Mouse (Mus musculus): ENCODE measurements at regions not wholly inside any gene's neighbourhood (a gene's known extent, or its start where the extent isn't known, plus 50 kb on each side); places are given as distances from the start of the nearest gene placed in this dataset.

DNA sequence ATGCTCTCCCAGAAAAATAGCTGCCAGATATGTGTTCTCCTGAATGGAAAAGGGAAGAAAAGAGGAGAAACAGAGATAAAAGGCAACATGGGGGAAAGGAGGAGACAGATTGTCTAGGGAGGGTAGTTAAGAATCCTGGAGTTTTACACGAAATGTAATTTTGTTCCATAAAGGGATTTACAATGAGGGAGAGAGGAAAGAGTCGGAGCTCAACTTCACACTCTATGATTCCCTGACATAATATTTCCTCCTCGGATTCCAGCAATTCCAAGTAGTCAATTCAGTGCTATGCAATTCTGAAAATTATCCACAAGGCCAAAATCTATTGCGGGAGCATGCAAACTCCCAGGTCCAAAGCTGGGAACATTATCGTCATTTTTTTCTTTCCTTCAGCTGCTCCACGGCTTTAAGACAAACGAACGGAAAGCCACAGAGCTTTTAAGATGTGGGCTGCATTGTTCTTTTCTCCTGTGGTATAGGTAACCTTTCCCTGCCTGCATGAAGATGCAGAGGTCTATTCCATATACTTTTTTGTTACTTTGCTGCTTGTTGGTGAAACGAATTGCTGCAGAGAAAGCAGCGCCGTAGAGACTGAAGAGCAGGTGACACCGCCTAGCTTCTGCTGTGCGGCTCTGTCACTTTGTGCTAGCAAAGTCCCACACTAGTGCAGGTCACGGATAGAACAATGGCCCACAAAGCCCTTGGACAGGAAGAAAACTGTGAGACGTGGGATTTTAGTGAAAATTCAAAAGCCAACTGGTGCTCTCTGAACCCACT is 251.7 kb upstream of the Slc7a11 start:
- DNase-seq (ENCODE audit: low spot score), result no peak
- Histone ChIP-seq H3K4me3 (ENCODE audit: low read length) (no peak overlapping the region), H3K4me1 (ENCODE audit: insufficient read depth, low read length) (no peaks in the 10 kb centered on the region), H3K27me3 (ENCODE audit: insufficient read depth, low read length) (no peaks in the 10 kb centered on the region), H3K9ac (replicated peaks; ENCODE audit: low read length) (no peak overlapping the region), H3K36me3 (ENCODE audit: insufficient read depth, low read length) (no peaks in the 10 kb centered on the region), H3K27ac (peak overlapping the region; percentile 67), H3K4me2 (ENCODE audit: low read depth, low read length) (peak overlapping the region; percentile 27; the same call in 1 of the 2 replicates), H3K9me3 (ENCODE audit: low read length) (no peaks in the 10 kb centered on the region)
- 48% methylated on average over 15 of the region's 15 CpGs for WGBS
- no peak for ATAC-seq
- TF ChIP-seq CTCF (IDR thresholded peaks at IDR 0.05; ENCODE audit: low read depth), result no peak

DNA sequence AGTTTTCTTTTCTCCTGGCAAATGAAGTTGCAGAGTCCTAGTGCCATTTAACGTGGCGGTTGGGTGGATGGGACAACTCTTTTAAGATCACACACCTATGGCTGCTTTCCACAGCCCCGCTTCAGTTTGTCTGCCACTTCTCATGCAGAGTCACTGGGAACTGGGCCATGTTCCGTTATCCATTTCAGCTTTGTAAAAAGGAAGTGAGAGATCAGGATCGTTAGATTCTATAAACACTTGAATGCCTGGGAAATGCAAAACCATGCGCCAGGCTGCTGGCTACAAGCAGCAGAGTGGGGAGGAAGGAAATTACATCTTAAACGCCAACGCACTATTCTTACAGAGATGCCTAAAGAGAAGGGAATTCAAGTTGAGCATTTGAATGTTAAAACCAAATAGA is 251.1 kb upstream of the Slc7a11 start:
- Histone ChIP-seq H3K4me2 (ENCODE audit: low read depth, low read length) (peak overlapping the region; percentile 27; the same call in 1 of the 2 replicates), H3K27ac (peak overlapping the region; percentile 67), H3K4me1 (ENCODE audit: insufficient read depth, low read length) (no peaks in the 10 kb centered on the region), H3K36me3 (ENCODE audit: insufficient read depth, low read length) (no peaks in the 10 kb centered on the region), H3K9me3 (ENCODE audit: low read length) (no peaks in the 10 kb centered on the region), H3K9ac (replicated peaks; ENCODE audit: low read length) (no peak overlapping the region), H3K27me3 (ENCODE audit: insufficient read depth, low read length) (no peaks in the 10 kb centered on the region), H3K4me3 (ENCODE audit: low read length) (no peak overlapping the region)
- TF ChIP-seq CTCF (IDR thresholded peaks at IDR 0.05; ENCODE audit: low read depth), result no peak
- WGBS, result 21% methylated on average over 8 of the region's 8 CpGs
- DNase-seq (ENCODE audit: low spot score) (peak; percentile 69), ATAC-seq (no peak)

DNA sequence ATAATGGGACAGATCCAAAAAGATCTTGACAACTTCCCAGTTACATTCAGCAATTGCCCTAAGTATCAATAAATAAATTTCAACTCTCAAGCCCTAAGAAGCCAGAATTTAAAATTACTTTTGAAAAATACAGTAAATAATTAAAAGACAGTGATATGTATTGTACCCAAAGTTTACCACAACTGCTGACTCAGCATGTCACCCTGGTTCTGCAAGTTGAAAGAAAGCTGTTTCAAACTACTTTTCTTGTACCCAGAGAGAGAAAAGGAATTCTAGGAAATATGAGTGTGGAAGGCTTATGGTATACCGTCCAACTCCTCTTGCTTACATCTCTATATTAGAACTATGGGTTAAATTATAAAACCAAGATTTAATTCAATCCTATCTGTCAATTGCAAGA is 248.9 kb upstream of the Slc7a11 start:
- Histone ChIP-seq H3K4me2 (ENCODE audit: low read depth, low read length) (no peak overlapping the region), H3K27ac (no peak overlapping the region), H3K9ac (replicated peaks; ENCODE audit: low read length) (no peak overlapping the region), H3K4me1 (ENCODE audit: insufficient read depth, low read length) (no peaks in the 10 kb centered on the region), H3K4me3 (ENCODE audit: low read length) (no peak overlapping the region), H3K9me3 (ENCODE audit: low read length) (no peaks in the 10 kb centered on the region), H3K36me3 (ENCODE audit: insufficient read depth, low read length) (no peaks in the 10 kb centered on the region), H3K27me3 (ENCODE audit: insufficient read depth, low read length) (no peaks in the 10 kb centered on the region)
- DNase-seq (ENCODE audit: low spot score) (no peak), ATAC-seq (no peak)
- no peak for TF ChIP-seq CTCF (IDR thresholded peaks at IDR 0.05; ENCODE audit: low read depth)
- 98% methylated on average over 1 of the region's 1 CpGs for WGBS

GRCm38 (mm10) chr3:50690750-50691149 is 247.3 kb upstream of the Slc7a11 start:
- Histone ChIP-seq H3K4me1 (ENCODE audit: insufficient read depth, low read length) (no peaks in the 10 kb centered on the region), H3K4me3 (ENCODE audit: low read length) (no peak overlapping the region), H3K4me2 (ENCODE audit: low read depth, low read length) (no peak overlapping the region), H3K27ac (no peak overlapping the region), H3K27me3 (ENCODE audit: insufficient read depth, low read length) (no peaks in the 10 kb centered on the region), H3K36me3 (ENCODE audit: insufficient read depth, low read length) (no peaks in the 10 kb centered on the region), H3K9ac (replicated peaks; ENCODE audit: low read length) (no peak overlapping the region), H3K9me3 (ENCODE audit: low read length) (no peaks in the 10 kb centered on the region)
- DNase-seq (ENCODE audit: low spot score) (no peak), ATAC-seq (no peak)
- no peak for TF ChIP-seq CTCF (IDR thresholded peaks at IDR 0.05; ENCODE audit: low read depth)
- WGBS, result 76% methylated on average over 5 of the region's 5 CpGs

- no peaks in the 10 kb centered on the region for H3K4me1 ChIP-seq (ENCODE audit: insufficient read depth, low read length)
- TF ChIP-seq CTCF (IDR thresholded peaks at IDR 0.05; ENCODE audit: low read depth), result no peak
- H3K4me3 ChIP-seq (ENCODE audit: low read length), result no peak overlapping the region
- no peak overlapping the region for H3K27ac ChIP-seq
- no peaks in the 10 kb centered on the region for H3K27me3 ChIP-seq (ENCODE audit: insufficient read depth, low read length)
- DNase-seq (ENCODE audit: low spot score) (no peak), ATAC-seq (no peak)
- WGBS, result 84% methylated on average over 5 of the region's 5 CpGs
- H3K36me3 ChIP-seq (ENCODE audit: insufficient read depth, low read length), result no peaks in the 10 kb centered on the region
- H3K4me2 ChIP-seq (ENCODE audit: low read depth, low read length), result no peak overlapping the region
- no peak overlapping the region for H3K9ac ChIP-seq (replicated peaks; ENCODE audit: low read length)
- H3K9me3 ChIP-seq (ENCODE audit: low read length), result no peaks in the 10 kb centered on the region
Measured at GRCm38 (mm10) chr3:50689375-50689774, 246.0 kb upstream of the Slc7a11 start.

DNA sequence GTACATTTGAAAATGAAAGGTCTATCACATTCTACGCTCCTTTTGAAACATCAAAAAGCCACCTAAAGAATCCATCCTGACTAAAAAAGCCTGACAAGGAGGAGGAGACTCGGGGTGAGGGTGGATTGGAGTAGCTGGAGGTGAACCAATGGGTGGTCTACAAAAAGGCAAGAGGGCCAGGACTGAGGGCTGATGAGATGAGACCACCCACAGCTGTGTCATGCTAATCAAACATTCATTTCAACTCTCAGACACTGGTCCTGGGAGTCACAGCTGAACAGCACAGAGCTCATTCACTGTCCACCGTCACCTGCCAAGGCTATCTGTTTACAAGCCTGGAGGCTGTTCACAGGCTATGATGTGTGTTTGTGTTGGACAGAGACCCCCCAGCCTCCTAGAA is 244.3 kb upstream of the Slc7a11 start:
- H3K4me1 ChIP-seq (ENCODE audit: insufficient read depth, low read length), result no peaks in the 10 kb centered on the region
- H3K27me3 ChIP-seq (ENCODE audit: insufficient read depth, low read length), result no peaks in the 10 kb centered on the region
- no peak for DNase-seq (ENCODE audit: low spot score)
- no peak overlapping the region for H3K9ac ChIP-seq (replicated peaks; ENCODE audit: low read length)
- no peak for TF ChIP-seq CTCF (IDR thresholded peaks at IDR 0.05; ENCODE audit: low read depth)
- H3K36me3 ChIP-seq (ENCODE audit: insufficient read depth, low read length), result no peaks in the 10 kb centered on the region
- H3K27ac ChIP-seq, result no peak overlapping the region
- peak; percentile 56; the same call in 1 of the 2 replicates for ATAC-seq
- no peak overlapping the region for H3K4me2 ChIP-seq (ENCODE audit: low read depth, low read length)
- H3K9me3 ChIP-seq (ENCODE audit: low read length), result no peaks in the 10 kb centered on the region
- H3K4me3 ChIP-seq (ENCODE audit: low read length), result no peak overlapping the region
- WGBS, result 52% methylated on average over 3 of the region's 3 CpGs

GRCm38 (mm10) chr3:50678611-50678988 is 235.2 kb upstream of the Slc7a11 start:
- Histone ChIP-seq H3K27ac (0 out of 2 replicates have a peak overlapping the region, but pooled peaks have one; percentile 36), H3K4me1 (ENCODE audit: insufficient read depth, low read length) (no peaks in the 10 kb centered on the region; the same call in 1 of the 2 replicates), H3K9ac (replicated peaks; ENCODE audit: low read length) (no peak overlapping the region), H3K36me3 (ENCODE audit: insufficient read depth, low read length) (no peaks in the 10 kb centered on the region), H3K27me3 (ENCODE audit: insufficient read depth, low read length) (no peaks in the 10 kb centered on the region), H3K4me3 (ENCODE audit: low read length) (no peak overlapping the region), H3K4me2 (ENCODE audit: low read depth, low read length) (0 out of 2 replicates have a peak overlapping the region, but pooled peaks have one; percentile 0), H3K9me3 (ENCODE audit: low read length) (no peaks in the 10 kb centered on the region)
- no peak for ATAC-seq
- TF ChIP-seq CTCF (IDR thresholded peaks at IDR 0.05; ENCODE audit: low read depth), result no peak
- 43% methylated on average over 5 of the region's 5 CpGs for WGBS
- no peak for DNase-seq (ENCODE audit: low spot score)
